Mouse (Mus musculus) lung, embryonic 14.5 days (tissue): ENCODE results near the gene Morn1. TPM values are rescaled to one million over a fixed set of nuclear protein-coding genes. Genes with fewer than 3 reads are reported as not detected.

Experiments
- ATAC-seq: fragments of 200-750 bp; cut with Nextera tagmentation; 2 replicates; pipeline ENCODE4 v1.8.0; 2017; ENCODE audit warnings: mild to moderate bottlenecking, moderate TSS enrichment, moderate library complexity; ENCODE audit not compliant: insufficient read depth
- DNase-seq: peaks from one replicate; pipeline ENCODE4 v3.0.0-alpha.2; 2015
- H3K27ac ChIP-seq: fragments of 300-500 bp; sonication (generic); 2 replicates; pipeline ENCODE4 v1.5.1; 2014; ENCODE audit warnings: low read depth, mild to moderate bottlenecking, moderate library complexity
- H3K27me3 ChIP-seq: fragments of 300-500 bp; sonication (generic); 2 replicates; pipeline ENCODE4 v1.6.1; 2014; ENCODE audit warnings: low read length, control low read depth; ENCODE audit not compliant: insufficient read depth
- H3K36me3 ChIP-seq: fragments of 300-500 bp; sonication (generic); 2 replicates; pipeline ENCODE4 v1.6.1; 2014; ENCODE audit warnings: control low read depth; ENCODE audit not compliant: insufficient read depth
- H3K4me1 ChIP-seq: fragments of 300-500 bp; sonication (generic); 2 replicates; pipeline ENCODE4 v1.6.1; 2014; ENCODE audit warnings: antibody characterized with exemption, control low read depth; ENCODE audit not compliant: insufficient read depth
- H3K4me2 ChIP-seq: fragments of 300-500 bp; sonication (generic); 2 replicates; pipeline ENCODE4 v1.6.1; 2014; ENCODE audit warnings: mild to moderate bottlenecking
- H3K4me3 ChIP-seq: fragments of 300-500 bp; sonication (generic); 2 replicates; pipeline ENCODE4 v1.5.1; 2014; ENCODE audit warnings: low read depth, low read length
- H3K9ac ChIP-seq: fragments of 300-500 bp; sonication (generic); 2 replicates; pipeline ENCODE4 v1.6.1; 2014
- H3K9me3 ChIP-seq: fragments of 300-500 bp; sonication (generic); 2 replicates; pipeline ENCODE4 v1.6.1; 2016; ENCODE audit warnings: low read depth, low read length, control low read depth
- CTCF ChIP-seq: IDR thresholded peaks from 2 replicates; pipeline ENCODE4 v1.5.1; 2016; ENCODE audit warnings: antibody characterized with exemption, low read depth
- WGBS: fragments of 180-500 bp; shearing (Covaris S2); extraction: QIAGEN DNeasy Blood & Tissue Kit; methylation state at CpG from one replicate; pipeline ENCODE4 v1.1.7; 2014; 5-methylcytosine and 5-hydroxymethylcytosine counted together
- polyA plus RNA-seq: library from polyadenylated mRNA; unstranded; fragments of >200 nt; fragmentation: Nextera tagmentation; extraction: Ambion mirVana; gene quantifications from 2 replicates; pipeline ENCODE4 v1.2.1, GENCODE M21; 2014

The Morn1 gene
- polyA plus RNA-seq, 1 experiment from 2014 or later, result 5.2 TPM

DNA sequence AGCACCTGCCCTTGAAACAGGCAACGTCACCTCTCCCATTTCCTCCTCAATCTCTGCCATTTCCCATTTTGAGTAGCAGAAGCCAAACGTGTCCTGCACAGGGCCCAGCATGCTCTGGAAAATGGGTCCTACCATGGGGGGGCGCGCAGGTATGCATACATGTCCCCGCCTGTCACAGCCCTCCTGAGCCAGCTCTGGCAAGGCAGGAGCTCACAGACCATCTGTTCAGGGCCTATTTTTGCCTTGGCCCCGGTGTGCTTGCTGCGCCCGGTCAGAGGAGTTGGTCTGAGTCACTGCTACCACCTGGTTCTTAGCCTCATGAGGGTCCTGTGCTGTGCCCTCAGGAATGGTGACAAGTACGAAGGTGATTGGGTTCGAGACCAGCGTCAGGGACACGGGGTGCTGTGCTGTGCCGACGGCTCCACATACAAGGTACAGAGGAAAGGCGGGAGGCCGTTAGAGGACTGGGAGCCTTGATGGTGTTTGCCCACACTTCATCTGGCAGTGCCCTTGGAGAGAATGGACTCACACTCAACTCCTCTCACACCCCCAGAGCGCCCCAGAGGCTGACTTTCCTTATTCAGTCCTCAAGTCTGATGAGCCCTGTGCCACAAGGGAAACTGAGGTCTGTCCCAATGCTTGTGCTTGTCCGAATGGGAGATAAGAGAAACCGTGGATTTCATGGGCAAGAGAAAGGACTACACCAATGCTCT is 6.5 kb downstream of the Morn1 start:
- ATAC-seq, result no peak
- no peaks in the 10 kb centered on the region for H3K27me3 ChIP-seq
- no peaks in the 10 kb centered on the region for H3K9me3 ChIP-seq
- 87% methylated on average over 19 of the region's 19 CpGs for WGBS
- no peak overlapping the region for H3K4me2 ChIP-seq
- no peak overlapping the region for H3K4me3 ChIP-seq
- DNase-seq, result no peak
- no peaks in the 10 kb centered on the region for H3K4me1 ChIP-seq
- no peak for TF ChIP-seq CTCF
- no peak overlapping the region for H3K9ac ChIP-seq
- no peak overlapping the region for H3K27ac ChIP-seq
- H3K36me3 ChIP-seq, result 0 out of 2 replicates have a peak, but pooled peaks cover 4% of the 10 kb centered on the region

- H3K36me3 ChIP-seq, result 0 out of 2 replicates have a peak, but pooled peaks cover 4% of the 10 kb centered on the region
- H3K4me3 ChIP-seq, result no peak overlapping the region
- no peak for TF ChIP-seq CTCF
- no peak overlapping the region for H3K27ac ChIP-seq
- H3K9ac ChIP-seq, result no peak overlapping the region
- H3K4me2 ChIP-seq, result no peak overlapping the region
- no peaks in the 10 kb centered on the region for H3K27me3 ChIP-seq
- DNase-seq (no peak), ATAC-seq (no peak)
- H3K9me3 ChIP-seq, result no peaks in the 10 kb centered on the region
- 74% methylated on average over 7 of the region's 7 CpGs for WGBS
- H3K4me1 ChIP-seq, result no peaks in the 10 kb centered on the region
These were observed 7.2 kb downstream of the Morn1 start for GRCm38 (mm10) chr4:155093431-155094149.

DNA sequence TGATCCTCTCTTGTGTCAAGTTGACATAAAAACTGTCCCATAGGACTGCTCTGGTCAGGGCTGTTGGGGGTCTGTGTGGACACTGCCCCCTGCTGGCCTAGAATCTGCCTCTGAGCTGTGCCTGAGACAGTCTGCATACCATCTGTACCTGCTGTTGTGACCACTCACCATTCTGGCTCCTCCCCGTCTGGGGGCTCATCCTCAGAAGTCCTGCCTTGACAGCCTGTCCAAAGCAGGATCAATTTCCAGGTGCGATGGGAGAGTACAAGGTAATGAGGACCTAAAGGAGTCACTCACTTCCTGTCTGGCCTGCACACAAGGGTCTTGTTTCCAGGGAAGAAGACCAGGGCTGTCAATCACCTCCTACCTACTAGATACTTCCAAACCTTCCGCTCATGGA is 8.2 kb downstream of the Morn1 start:
- ATAC-seq (peak; percentile 63; the same call in 1 of the 2 replicates), DNase-seq (peak; percentile 69)
- TF ChIP-seq CTCF, result peak; percentile 84
- H3K4me3 ChIP-seq, result no peak overlapping the region
- no peak overlapping the region for H3K9ac ChIP-seq
- no peaks in the 10 kb centered on the region for H3K9me3 ChIP-seq
- H3K27ac ChIP-seq, result no peak overlapping the region
- H3K4me2 ChIP-seq, result no peak overlapping the region
- H3K27me3 ChIP-seq, result no peaks in the 10 kb centered on the region
- H3K36me3 ChIP-seq, result 0 out of 2 replicates have a peak, but pooled peaks cover 4% of the 10 kb centered on the region
- no peaks in the 10 kb centered on the region for H3K4me1 ChIP-seq
- WGBS, result 61% methylated on average over 3 of the region's 3 CpGs

GRCm38 (mm10) chr4:155095238-155095900 is 9.0 kb downstream of the Morn1 start:
- H3K9ac ChIP-seq, result no peak overlapping the region
- no peaks in the 10 kb centered on the region for H3K4me1 ChIP-seq
- WGBS, result 41% methylated on average over 8 of the region's 8 CpGs
- no peaks in the 10 kb centered on the region for H3K9me3 ChIP-seq
- H3K4me3 ChIP-seq, result no peak overlapping the region
- TF ChIP-seq CTCF, result peak; percentile 99
- H3K27ac ChIP-seq, result peak overlapping the region; percentile 38; the same call in 1 of the 2 replicates
- 0 out of 2 replicates have a peak, but pooled peaks cover 4% of the 10 kb centered on the region for H3K36me3 ChIP-seq
- no peaks in the 10 kb centered on the region for H3K27me3 ChIP-seq
- ATAC-seq, result peak; percentile 79
- no peak overlapping the region for H3K4me2 ChIP-seq
- DNase-seq, result peak; percentile 96

DNA sequence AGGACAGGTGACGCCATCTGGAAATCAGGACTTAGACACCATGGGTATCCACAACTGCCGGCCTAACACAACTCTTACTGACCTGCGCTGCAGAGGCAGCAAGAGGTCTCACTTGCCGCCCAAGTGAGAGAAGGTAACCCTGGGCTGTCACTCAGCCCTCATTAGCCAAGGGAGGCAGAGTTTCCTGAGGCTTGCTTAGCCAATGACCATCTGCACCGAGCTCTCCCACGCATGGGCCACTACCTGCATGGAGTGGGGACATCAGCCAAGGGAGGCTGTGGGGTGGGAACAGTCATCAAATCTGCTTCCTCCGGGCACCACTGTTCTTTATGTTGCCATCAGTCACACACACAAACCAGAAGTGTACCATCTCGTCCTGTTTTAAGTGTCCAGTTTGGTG is 9.6 kb downstream of the Morn1 start:
- H3K9me3 ChIP-seq, result no peaks in the 10 kb centered on the region
- H3K9ac ChIP-seq, result no peak overlapping the region
- H3K4me1 ChIP-seq, result no peaks in the 10 kb centered on the region
- no peak overlapping the region for H3K27ac ChIP-seq
- TF ChIP-seq CTCF, result no peak
- H3K4me2 ChIP-seq, result no peak overlapping the region
- 74% methylated on average over 8 of the region's 8 CpGs for WGBS
- DNase-seq, result no peak
- no peak for ATAC-seq
- H3K27me3 ChIP-seq, result no peaks in the 10 kb centered on the region
- 0 out of 2 replicates have a peak, but pooled peaks cover 4% of the 10 kb centered on the region for H3K36me3 ChIP-seq
- H3K4me3 ChIP-seq, result no peak overlapping the region

- ATAC-seq, result no peak
- Histone ChIP-seq H3K27me3 (no peaks in the 10 kb centered on the region), H3K4me1 (no peaks in the 10 kb centered on the region), H3K9me3 (no peaks in the 10 kb centered on the region), H3K4me2 (no peak overlapping the region), H3K4me3 (no peak overlapping the region), H3K36me3 (no peaks in the 10 kb centered on the region), H3K9ac (no peak overlapping the region), H3K27ac (no peak overlapping the region)
- TF ChIP-seq CTCF, result no peak
- WGBS, result 80% methylated on average over 6 of the region's 6 CpGs
- no peak for DNase-seq
These were observed 11.1 kb downstream of the Morn1 start for GRCm38 (mm10) chr4:155097452-155097851.

GRCm38 (mm10) chr4:155098572-155098971 is 12.2 kb downstream of the Morn1 start:
- no peak overlapping the region for H3K9ac ChIP-seq
- H3K36me3 ChIP-seq, result no peaks in the 10 kb centered on the region
- H3K27ac ChIP-seq, result no peak overlapping the region
- no peaks in the 10 kb centered on the region for H3K27me3 ChIP-seq
- H3K4me3 ChIP-seq, result no peak overlapping the region
- no peak for ATAC-seq
- H3K4me2 ChIP-seq, result no peak overlapping the region
- WGBS, result 66% methylated on average over 4 of the region's 4 CpGs
- DNase-seq, result no peak
- H3K9me3 ChIP-seq, result no peaks in the 10 kb centered on the region
- no peak for TF ChIP-seq CTCF
- H3K4me1 ChIP-seq, result no peaks in the 10 kb centered on the region
